Mouse (Mus musculus) layer of hippocampus, adult 2 months (tissue): ENCODE measurements around the gene Hist1h2ad. TPM values are rescaled to one million over a fixed set of nuclear protein-coding genes. Genes with fewer than 3 reads are reported as not detected.

ENCODE experiments used
- DNase-seq, 2 experiments: peaks; one replicate each; pipeline ENCODE4 v3.0.0; 2022; ENCODE audit warnings: low spot score in 2 of 2
- H3K27ac ChIP-seq: fragments of 200-600 bp; 2 replicates; pipeline ENCODE4 v1.8.1; 2022
- H3K4me3 ChIP-seq: fragments of 200-600 bp; 2 replicates; pipeline ENCODE4 v1.8.1; 2022; ENCODE audit warnings: mild to moderate bottlenecking
- CTCF ChIP-seq: fragments of 200-600 bp; conservative IDR thresholded peaks from 2 replicates; pipeline ENCODE4 v1.8.1; 2022; ENCODE audit warnings: antibody characterized with exemption, mild to moderate bottlenecking, moderate library complexity
- microRNA-seq, 2 experiments: library from miRNA; unstranded; fragments of <30 nt; microRNA quantifications; one replicate each; pipeline ENCODE4 v1.2.0; 2021
- total RNA-seq, 2 experiments: library from RNA; stranded (reverse); gene quantifications; 2 replicates each; pipeline ENCODE4 v1.2.3; 2021

Gene Hist1h2ad
- total RNA-seq, 2 experiments from 2014 or later: 5.0 to 13.0 TPM

DNA sequence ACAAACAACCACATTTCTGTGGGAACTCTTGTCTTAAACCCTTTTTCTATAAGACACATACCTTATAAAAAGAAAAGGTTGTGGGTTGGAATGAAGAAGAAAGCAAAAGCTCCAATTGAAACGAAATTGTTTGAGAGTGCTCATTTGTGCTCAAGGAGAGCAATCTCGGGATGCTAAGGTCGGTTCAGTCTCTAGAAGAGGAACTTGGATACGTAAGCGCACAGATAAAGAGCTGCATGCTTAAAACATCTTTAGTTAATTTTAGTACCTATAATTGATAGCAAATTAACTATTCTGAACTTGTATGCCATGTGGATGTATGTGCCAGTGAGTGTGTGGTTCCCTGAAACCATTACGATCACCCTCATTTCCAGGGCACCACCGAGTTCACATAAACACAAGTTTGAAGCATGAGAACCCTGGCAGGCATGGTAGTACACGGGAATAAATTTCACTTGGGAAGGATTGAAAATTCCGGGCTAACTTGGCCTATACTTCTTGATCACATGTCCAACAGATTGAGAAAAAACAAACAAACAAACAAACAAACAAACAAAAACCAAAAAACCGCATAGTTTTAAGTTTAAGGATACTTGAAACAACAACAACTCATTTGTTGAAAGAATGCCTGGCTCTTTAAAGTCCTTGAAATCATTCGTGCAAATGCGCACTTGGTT is 46.0 kb downstream of the Hist1h2ad start:
- no peak for DNase-seq
- TF ChIP-seq CTCF: no peak

DNA sequence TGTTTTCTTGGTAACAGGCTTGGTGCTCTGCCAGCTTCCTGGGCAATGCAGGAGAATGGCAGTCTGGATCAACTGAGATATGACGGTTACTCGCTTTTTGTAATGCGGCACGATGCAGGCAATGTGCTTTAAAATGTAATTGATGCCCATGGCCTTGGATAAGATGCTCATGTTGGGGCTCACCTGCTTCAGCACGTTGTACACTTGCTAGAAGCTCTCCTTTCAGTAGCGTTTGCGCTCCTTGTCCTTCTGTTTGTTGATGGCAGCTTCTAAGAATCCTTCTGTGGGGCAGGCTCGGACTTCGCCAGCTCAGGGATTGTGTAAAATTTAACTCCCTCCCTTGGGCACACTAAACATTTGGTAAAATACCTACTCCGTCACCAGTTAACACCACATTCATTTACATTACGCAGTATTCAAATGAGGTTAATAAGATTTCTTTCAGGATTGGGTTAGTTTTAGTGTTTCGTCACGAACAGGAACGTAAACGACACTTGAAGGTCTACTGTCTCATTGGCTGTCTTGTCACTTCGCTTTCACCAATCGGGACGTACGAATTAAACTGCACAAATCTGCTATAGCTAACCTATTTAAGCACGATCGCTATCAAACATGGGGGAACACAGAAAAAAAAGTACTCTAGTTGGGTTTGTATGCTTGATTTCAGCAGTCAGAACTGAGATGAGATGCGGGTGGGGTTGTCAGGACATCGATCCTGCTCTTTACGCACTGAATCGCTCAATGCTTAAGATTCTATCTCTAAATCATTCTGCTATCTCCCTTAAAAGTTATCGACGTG is 46.8 kb downstream of the Hist1h2ad start, which contains the start of gene Hist1h2be:
Hist1h2be (minus strand) TSS at position 392 of the 799 bp plus-strand sequence.
- H3K27ac ChIP-seq: peak within 1 kb of the TSS; percentile 99
- no peak for TF ChIP-seq CTCF
- peak within 1 kb of the TSS; percentile 76 for H3K4me3 ChIP-seq
- DNase-seq: peak; percentile 50 to 90

More for the DNA sequence above, 46.0 kb downstream of the Hist1h2ad start:
- H3K27ac ChIP-seq: peak overlapping the region; percentile 99
- H3K4me3 ChIP-seq: peak overlapping the region; percentile 76

DNA sequence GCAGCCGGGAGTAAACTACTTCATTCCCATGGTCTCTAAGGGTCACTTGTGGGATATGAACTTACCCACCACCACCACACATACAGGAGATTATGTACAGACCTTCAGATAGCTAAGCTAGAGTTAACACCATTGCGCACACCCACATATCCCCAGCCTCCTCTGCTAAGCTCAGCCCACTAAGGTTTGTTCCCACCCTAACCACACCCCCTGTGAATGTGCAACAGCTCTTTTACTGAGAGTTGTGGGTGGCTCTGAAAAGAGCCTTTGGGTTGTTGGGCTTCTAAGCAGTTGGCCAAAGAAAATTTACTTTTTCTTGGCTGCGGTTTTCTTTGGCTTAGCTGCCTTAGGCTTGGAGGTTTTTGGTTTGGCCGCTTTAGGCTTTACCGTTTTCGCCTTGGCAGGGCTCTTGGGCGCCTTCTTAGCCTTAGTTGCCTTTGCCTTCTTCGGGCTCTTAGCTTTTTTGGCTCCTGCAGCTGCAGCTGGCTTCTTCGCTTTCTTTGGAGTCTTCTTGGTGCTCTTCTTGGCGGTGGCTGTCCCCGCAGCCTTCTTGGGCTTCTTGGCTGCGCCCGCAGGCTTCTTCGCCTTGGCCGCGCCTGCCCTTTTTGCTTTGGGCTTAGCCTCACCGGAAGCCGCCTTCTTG is 47.5 kb downstream of the Hist1h2ad start:
- TF ChIP-seq CTCF: no peak
- DNase-seq: peak; percentile 64 to 87
- H3K4me3 ChIP-seq: peak overlapping the region; percentile 76
- H3K27ac ChIP-seq: peak overlapping the region; percentile 99

DNA sequence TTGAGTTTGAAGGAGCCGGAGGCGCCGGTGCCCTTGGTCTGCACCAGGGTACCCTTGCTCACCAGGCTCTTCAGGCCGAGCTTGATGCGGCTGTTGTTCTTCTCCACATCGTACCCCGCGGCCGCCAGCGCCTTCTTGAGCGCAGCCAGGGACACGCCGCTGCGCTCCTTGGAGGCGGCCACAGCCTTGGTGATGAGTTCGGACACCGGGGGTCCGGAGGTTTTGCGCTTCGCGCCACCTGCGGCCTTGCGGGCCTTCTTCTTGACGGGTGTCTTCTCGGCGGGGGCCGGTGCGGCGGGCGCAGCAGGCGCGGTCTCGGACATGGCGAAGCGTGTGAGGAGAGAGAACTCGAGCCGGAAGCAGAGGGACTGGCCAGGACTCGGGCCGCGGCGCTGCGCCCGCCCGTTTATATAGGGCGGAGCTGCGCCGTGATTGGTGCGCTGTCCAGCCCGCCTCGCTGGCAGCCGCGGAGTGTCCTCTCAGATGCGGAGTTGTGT is 48.0 kb downstream of the Hist1h2ad start, which contains the start of gene Hist1h1e:
Hist1h1e (minus strand) TSS at position 384 of the 497 bp plus-strand sequence.
- Histone ChIP-seq H3K27ac (peak within 1 kb of the TSS; percentile 99), H3K4me3 (peak within 1 kb of the TSS; percentile 76)
- peak; percentile 79 to 82 for DNase-seq

DNA sequence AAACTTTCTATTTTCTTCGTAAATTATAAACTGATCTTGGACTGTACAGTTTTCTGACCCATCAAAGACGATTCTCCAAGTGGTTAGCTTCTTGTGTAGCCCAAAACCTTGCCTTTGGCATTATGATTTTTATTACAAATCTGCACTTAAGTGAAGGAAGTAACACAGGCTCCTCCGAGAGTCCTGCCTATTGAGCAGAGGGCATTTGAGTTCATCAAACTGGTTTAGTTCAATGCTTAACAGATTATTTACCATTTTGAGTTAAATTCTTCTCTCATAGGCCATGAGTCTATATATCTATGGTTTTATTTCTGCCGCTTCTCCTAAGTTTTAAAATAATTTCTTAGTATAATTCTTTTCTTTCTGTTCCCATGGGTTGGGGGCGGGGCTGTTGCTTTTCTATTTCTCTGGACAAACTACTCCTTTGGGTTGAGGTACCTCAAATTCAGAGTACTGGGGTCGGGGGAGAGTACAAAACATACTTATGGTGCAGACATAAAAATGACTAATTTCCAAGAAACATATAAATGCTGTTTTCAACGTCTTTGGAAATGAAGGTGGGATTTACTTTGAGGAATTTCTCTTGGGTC is 48.8 kb downstream of the Hist1h2ad start:
- no peak for TF ChIP-seq CTCF
- Histone ChIP-seq H3K4me3 (peak overlapping the region; percentile 76), H3K27ac (peak overlapping the region; percentile 99)
- DNase-seq: no peak

Small RNAs within 50 kb of the gene (microRNA-seq; reads per million reads assigned to microRNA genes)
- gene Gm44297 (0 reads per million in 2 experiments), gene Gm44359 (0 reads per million in 2 experiments), gene Gm44394 (0 reads per million in 2 experiments)

Other genes with a start within 250 kb of the Hist1h2ad start
- 10 to 100 TPM; 28.7 to 33.6 TPM for gene Zfp322a, start 205.2 kb upstream of the Hist1h2ad start, total RNA-seq
- gene Abt1, start 150.5 kb upstream of the Hist1h2ad start, total RNA-seq: 1 to 10 TPM; 7.8 to 9.7 TPM
- not detected for gene Btn1a1, start 108.5 kb upstream of the Hist1h2ad start, total RNA-seq
- under 1 TPM; 0.49 to 0.52 TPM for gene Btn2a2, start 85.5 kb upstream of the Hist1h2ad start, total RNA-seq
- 100 to 1,000 TPM; 333 to 344 TPM for gene Hist1h4h, start 43.3 kb upstream of the Hist1h2ad start, total RNA-seq
- 10 to 100 TPM in 1 of 2 experiments, 1 to 10 TPM in 1; 6.9 to 12.2 TPM for gene Hist1h2af, start 40.5 kb upstream of the Hist1h2ad start, total RNA-seq
- gene Hist1h3g, start 39.0 kb upstream of the Hist1h2ad start, total RNA-seq: 1 to 10 TPM; 3.6 to 5.5 TPM
- 1 to 10 TPM in 1 of 2 experiments, under 1 TPM in 1; 0.39 to 1.2 TPM for gene Hist1h2bh, start 31.0 kb upstream of the Hist1h2ad start, total RNA-seq
- 10 to 100 TPM; 17.7 to 18.3 TPM for gene Hist1h3f, start 30.3 kb upstream of the Hist1h2ad start, total RNA-seq
- 100 to 1,000 TPM; 150 to 167 TPM for gene Hist1h4f, start 22.7 kb upstream of the Hist1h2ad start, total RNA-seq
- 1 to 10 TPM; 4.6 to 5.5 TPM for gene Hist1h1d, start 21.1 kb upstream of the Hist1h2ad start, total RNA-seq
- gene Hist1h3e, start 12.0 kb upstream of the Hist1h2ad start, total RNA-seq: 10 to 100 TPM; 45.3 to 54.6 TPM
- 1 to 10 TPM; 6.6 to 7.7 TPM for gene Hist1h2ae, start 3.2 kb upstream of the Hist1h2ad start, total RNA-seq
- gene Hist1h2bg, start 3.0 kb upstream of the Hist1h2ad start, total RNA-seq: 10 to 100 TPM; 74.0 to 78.9 TPM
- gene Hist1h2bf, start 185 bp upstream of the Hist1h2ad start, total RNA-seq: 10 to 100 TPM; 22.8 to 29.6 TPM
- gene Hist1h3d, start 1.4 kb downstream of the Hist1h2ad start, total RNA-seq: 10 to 100 TPM; 12.1 to 13.0 TPM
- 100 to 1,000 TPM; 140 to 146 TPM for gene Hist1h4d, start 7.2 kb downstream of the Hist1h2ad start, total RNA-seq
- 10 to 100 TPM in 1 of 2 experiments, 1 to 10 TPM in 1; 8.8 to 10.1 TPM for gene Hist1h2be, start 46.7 kb downstream of the Hist1h2ad start, total RNA-seq
- gene Hist1h1e, start 48.2 kb downstream of the Hist1h2ad start, total RNA-seq: 10 to 100 TPM; 50.6 to 58.1 TPM
- 1 to 10 TPM; 2.9 to 4.0 TPM for gene Hist1h2ac, start 109.6 kb downstream of the Hist1h2ad start, total RNA-seq
- gene Hist1h2bc, start 109.8 kb downstream of the Hist1h2ad start, total RNA-seq: 10 to 100 TPM; 45.1 to 50.2 TPM
- not detected for gene Hist1h1t, start 121.4 kb downstream of the Hist1h2ad start, total RNA-seq
- gene Hist1h4c, start 124.1 kb downstream of the Hist1h2ad start, total RNA-seq: 100 to 1,000 TPM; 108 to 115 TPM
- 1 to 10 TPM; 3.2 to 3.6 TPM for gene Hfe, start 136.5 kb downstream of the Hist1h2ad start, total RNA-seq
- 10 to 100 TPM; 59.1 to 68.1 TPM for gene Hist1h1c, start 164.4 kb downstream of the Hist1h2ad start, total RNA-seq
- gene Hist1h3c, start 171.2 kb downstream of the Hist1h2ad start, total RNA-seq: 1 to 10 TPM; 3.6 to 5.9 TPM
- 10 to 100 TPM; 23.0 to 24.7 TPM for gene Hist1h2bb, start 172.4 kb downstream of the Hist1h2ad start, total RNA-seq
- gene Hist1h2ab, start 176.7 kb downstream of the Hist1h2ad start, total RNA-seq: 10 to 100 TPM; 24.4 to 27.3 TPM
- 10 to 100 TPM; 13.6 to 15.0 TPM for gene Hist1h3b, start 177.9 kb downstream of the Hist1h2ad start, total RNA-seq
- gene Hist1h4b, start 182.6 kb downstream of the Hist1h2ad start, total RNA-seq: 10 to 100 TPM; 70.9 to 73.8 TPM
- gene Hist1h4a, start 186.8 kb downstream of the Hist1h2ad start, total RNA-seq: 10 to 100 TPM; 46.0 to 55.3 TPM
- 10 to 100 TPM; 35.0 to 41.6 TPM for gene Hist1h3a, start 188.0 kb downstream of the Hist1h2ad start, total RNA-seq
- gene Hist1h1a, start 189.3 kb downstream of the Hist1h2ad start, total RNA-seq: 10 to 100 TPM; 18.5 to 18.9 TPM
- not detected for gene Trim38, start 195.5 kb downstream of the Hist1h2ad start, total RNA-seq
- gene Slc17a2, start 232.6 kb downstream of the Hist1h2ad start, total RNA-seq: under 1 TPM in 1 of 2 experiments, not detected in 1; 0.10 TPM